Mouse (Mus musculus) kidney, postnatal 0 days (tissue): ENCODE results near the gene Skp1a. TPM values are rescaled to one million over a fixed set of nuclear protein-coding genes. Genes with fewer than 3 reads are reported as not detected.

Source experiments
- ATAC-seq: fragments of 200-750 bp; cut with Nextera tagmentation; replicated peaks from 2 replicates; pipeline ENCODE4 v1.8.0; 2017; ENCODE audit warnings: low read depth, moderate number of reproducible peaks, moderate TSS enrichment, moderate library complexity; ENCODE audit not compliant: low FRiP score
- DNase-seq: peaks from one replicate; pipeline ENCODE4 v3.0.0-alpha.2; 2016; ENCODE audit warnings: low spot score
- H3K27ac ChIP-seq: fragments of 300-500 bp; sonication (generic); 2 replicates; pipeline ENCODE4 v1.5.1; 2014; ENCODE audit warnings: mild to moderate bottlenecking
- H3K27me3 ChIP-seq: fragments of 300-500 bp; sonication (generic); 2 replicates; pipeline ENCODE4 v1.6.1; 2014; ENCODE audit warnings: low read length, mixed read lengths; ENCODE audit not compliant: insufficient read depth
- H3K36me3 ChIP-seq: fragments of 300-500 bp; sonication (generic); 2 replicates; pipeline ENCODE4 v1.6.1; 2014; ENCODE audit warnings: low read length, mixed read lengths; ENCODE audit not compliant: insufficient read depth
- H3K4me1 ChIP-seq: fragments of 300-500 bp; sonication (generic); replicated peaks from 2 replicates; pipeline ENCODE4 v1.6.1; 2014; ENCODE audit warnings: antibody characterized with exemption, low read length, mixed read lengths; ENCODE audit not compliant: insufficient read depth
- H3K4me2 ChIP-seq: fragments of 300-500 bp; sonication (generic); 2 replicates; pipeline ENCODE4 v1.6.1; 2014; ENCODE audit warnings: mild to moderate bottlenecking, low read length, moderate library complexity, mixed read lengths
- H3K4me3 ChIP-seq: fragments of 300-500 bp; sonication (generic); replicated peaks from 2 replicates; pipeline ENCODE4 v1.5.1; 2014; ENCODE audit warnings: low read depth, low read length
- H3K9ac ChIP-seq: fragments of 300-500 bp; sonication (generic); 2 replicates; pipeline ENCODE4 v1.6.1; 2014; ENCODE audit warnings: low read depth, low read length
- H3K9me3 ChIP-seq: fragments of 300-500 bp; sonication (generic); replicated peaks from 2 replicates; pipeline ENCODE4 v1.6.1; 2016; ENCODE audit warnings: low read length, inconsistent platforms, mixed read lengths
- CTCF ChIP-seq: IDR thresholded peaks from 2 replicates; pipeline ENCODE4 v1.5.1; 2016; ENCODE audit warnings: antibody characterized with exemption, low read depth, mild to moderate bottlenecking, moderate library complexity
- WGBS: fragments of 180-500 bp; shearing (Covaris S2); extraction: QIAGEN DNeasy Blood & Tissue Kit; methylation state at CpG from one replicate; pipeline ENCODE4 v1.1.7; 2014; 5-methylcytosine and 5-hydroxymethylcytosine counted together
- polyA plus RNA-seq: library from polyadenylated mRNA; unstranded; fragments of >200 nt; fragmentation: Nextera tagmentation; extraction: Ambion mirVana; gene quantifications from 2 replicates; pipeline ENCODE4 v1.2.1, GENCODE M21; 2015

Gene Skp1a
- polyA plus RNA-seq, 1 experiment from 2014 or later, result 917 TPM

DNA sequence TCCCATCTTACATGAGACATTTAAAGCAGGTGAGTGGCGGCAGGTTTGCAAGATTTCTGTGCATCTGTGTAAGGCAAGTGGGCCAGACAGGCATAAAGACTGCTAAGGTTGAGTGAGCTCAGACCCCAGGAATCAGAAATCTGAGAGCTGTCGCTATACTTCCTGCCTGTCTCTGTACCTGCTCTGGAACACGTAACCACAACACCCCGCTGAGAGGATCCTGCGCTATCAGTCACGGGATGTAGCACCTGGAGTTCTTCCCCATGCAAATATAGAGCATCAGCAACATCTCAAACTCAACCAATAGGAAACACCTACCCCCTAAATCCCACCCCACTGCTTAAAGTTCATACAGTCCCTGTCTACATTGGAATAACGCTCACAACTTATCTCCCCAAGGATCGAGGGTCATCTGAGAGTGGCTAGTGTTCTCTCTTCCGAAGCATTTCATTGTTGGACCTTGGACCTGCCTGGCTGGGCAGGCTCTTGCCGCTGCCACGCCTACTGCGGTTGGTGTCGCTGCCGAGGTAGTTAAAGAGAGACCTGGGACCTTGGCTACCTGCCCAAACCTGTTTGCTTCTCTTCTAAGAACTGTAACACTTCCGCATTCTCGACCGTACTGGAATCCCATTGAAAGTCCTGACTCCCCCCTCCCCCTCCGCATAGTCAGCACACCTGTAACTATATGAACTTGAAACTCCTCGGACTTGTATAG is 7.7 kb upstream of the Skp1a start:
- Histone ChIP-seq H3K9me3 (no peaks in the 10 kb centered on the region), H3K9ac (no peak overlapping the region), H3K36me3 (no peaks in the 10 kb centered on the region), H3K4me1 (no peaks in the 10 kb centered on the region), H3K4me2 (peak overlapping the region; percentile 37), H3K27me3 (no peaks in the 10 kb centered on the region), H3K4me3 (no peak overlapping the region), H3K27ac (peak overlapping the region; percentile 74)
- peak; percentile 88 for ATAC-seq
- peak; percentile 78 for DNase-seq
- 10% methylated on average over 19 of the region's 19 CpGs for WGBS
- TF ChIP-seq CTCF, result peak; percentile 16; the same call in 1 of the 2 replicates

DNA sequence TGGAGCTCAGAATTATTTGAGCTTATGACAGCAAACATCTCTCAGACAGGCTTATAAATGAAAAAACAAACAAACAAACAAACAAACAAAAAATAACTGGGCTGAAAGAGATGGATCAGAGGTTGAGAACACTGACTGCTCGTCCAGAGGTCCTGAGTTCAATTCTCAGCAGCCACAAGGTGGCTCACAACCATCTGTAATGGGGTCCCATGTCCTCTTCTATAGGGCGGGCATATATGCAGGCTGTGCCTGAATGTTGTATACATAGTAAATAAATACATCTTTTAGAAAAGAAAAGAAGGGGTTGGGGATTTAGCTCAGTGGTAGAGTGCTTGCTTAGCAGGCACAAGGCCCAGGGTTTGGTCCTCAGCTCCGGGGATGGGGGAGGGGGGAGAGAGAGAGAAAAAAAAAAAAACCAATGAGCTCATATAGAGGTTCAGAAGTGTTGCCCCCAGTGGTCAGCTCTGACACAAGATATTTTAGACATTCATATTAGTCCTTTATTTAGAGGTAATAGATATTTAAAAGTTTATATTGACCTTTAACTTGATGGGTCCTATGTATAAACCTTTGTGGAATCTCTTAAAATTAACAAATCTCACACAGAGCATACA is 5.7 kb upstream of the Skp1a start:
- no peaks in the 10 kb centered on the region for H3K27me3 ChIP-seq
- no peaks in the 10 kb centered on the region for H3K36me3 ChIP-seq
- no peaks in the 10 kb centered on the region for H3K4me1 ChIP-seq
- H3K4me3 ChIP-seq, result no peak overlapping the region
- no peak overlapping the region for H3K4me2 ChIP-seq
- TF ChIP-seq CTCF, result peak; percentile 19; the same call in 1 of the 2 replicates
- no peak overlapping the region for H3K9ac ChIP-seq
- ATAC-seq (no peak), DNase-seq (no peak)
- H3K9me3 ChIP-seq, result no peaks in the 10 kb centered on the region
- 61% methylated on average over 3 of the region's 3 CpGs for WGBS
- no peak overlapping the region for H3K27ac ChIP-seq

DNA sequence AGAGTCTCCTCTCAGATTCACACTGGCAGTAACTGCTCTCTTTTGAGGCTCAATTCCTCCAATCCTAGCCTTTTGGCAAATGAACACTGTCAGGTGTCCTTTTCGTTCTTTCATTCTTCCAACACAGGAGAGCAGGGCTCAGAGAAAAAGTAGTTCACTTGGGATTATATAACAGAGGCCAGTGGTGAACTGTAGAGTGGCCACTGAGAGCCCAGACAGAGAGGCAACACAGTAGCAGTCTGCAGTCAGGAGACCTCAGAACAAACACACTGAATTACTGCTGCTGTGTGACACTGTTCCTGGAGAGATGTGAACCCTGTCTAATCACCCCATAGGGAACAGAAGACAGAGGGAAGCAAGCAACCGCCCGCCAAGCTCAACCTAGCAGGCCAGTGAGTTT is 4.7 kb upstream of the Skp1a start:
- Histone ChIP-seq H3K27me3 (no peaks in the 10 kb centered on the region), H3K27ac (no peak overlapping the region), H3K4me3 (no peak overlapping the region), H3K4me2 (no peak overlapping the region), H3K36me3 (no peaks in the 10 kb centered on the region), H3K9ac (no peak overlapping the region), H3K9me3 (no peaks in the 10 kb centered on the region), H3K4me1 (no peaks in the 10 kb centered on the region)
- 74% methylated on average over 3 of the region's 3 CpGs for WGBS
- ATAC-seq (no peak), DNase-seq (no peak)
- TF ChIP-seq CTCF, result no peak

DNA sequence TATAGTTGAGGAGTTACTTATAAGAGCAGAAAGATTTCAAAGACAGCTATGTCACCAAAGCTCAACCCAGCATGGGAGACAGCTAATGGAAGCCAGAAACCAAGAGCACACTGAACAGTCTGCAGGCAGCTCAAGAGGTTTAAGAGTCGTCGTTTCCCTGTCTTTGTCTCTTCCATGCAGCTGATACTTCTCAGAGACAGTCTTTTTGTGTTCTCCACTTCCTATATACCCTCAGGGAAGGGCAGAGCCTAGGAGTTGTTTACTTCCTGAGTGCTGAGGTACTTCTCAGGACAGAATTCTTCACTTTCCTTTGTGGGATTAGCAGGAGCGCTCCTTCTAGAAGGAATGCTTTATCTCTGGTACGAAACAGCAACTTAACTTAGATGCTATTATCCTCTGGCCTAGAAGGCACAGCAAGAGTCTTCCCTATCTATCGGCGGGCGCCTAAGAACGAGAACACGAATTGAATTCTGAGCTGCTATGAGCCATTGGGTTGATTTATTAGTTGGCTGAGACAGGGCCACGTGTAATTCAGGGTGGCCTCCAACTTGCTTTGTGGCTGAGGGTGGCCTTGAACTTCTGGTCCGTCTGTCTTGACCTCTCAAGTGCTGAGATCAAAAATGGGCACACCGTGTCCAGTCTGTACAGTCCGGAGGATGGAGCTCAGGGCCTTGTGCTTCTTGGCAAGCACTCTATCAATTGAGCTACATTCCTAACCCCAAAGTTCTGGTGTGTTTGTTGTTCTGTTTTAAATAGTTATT is 4.1 kb upstream of the Skp1a start:
- no peaks in the 10 kb centered on the region for H3K27me3 ChIP-seq
- TF ChIP-seq CTCF, result no peak
- no peak for ATAC-seq
- H3K4me1 ChIP-seq, result no peaks in the 10 kb centered on the region
- no peaks in the 10 kb centered on the region for H3K36me3 ChIP-seq
- H3K4me3 ChIP-seq, result no peak overlapping the region
- no peak overlapping the region for H3K4me2 ChIP-seq
- DNase-seq, result no peak
- H3K9me3 ChIP-seq, result no peaks in the 10 kb centered on the region
- H3K9ac ChIP-seq, result no peak overlapping the region
- no peak overlapping the region for H3K27ac ChIP-seq
- WGBS, result 70% methylated on average over 13 of the region's 13 CpGs

DNA sequence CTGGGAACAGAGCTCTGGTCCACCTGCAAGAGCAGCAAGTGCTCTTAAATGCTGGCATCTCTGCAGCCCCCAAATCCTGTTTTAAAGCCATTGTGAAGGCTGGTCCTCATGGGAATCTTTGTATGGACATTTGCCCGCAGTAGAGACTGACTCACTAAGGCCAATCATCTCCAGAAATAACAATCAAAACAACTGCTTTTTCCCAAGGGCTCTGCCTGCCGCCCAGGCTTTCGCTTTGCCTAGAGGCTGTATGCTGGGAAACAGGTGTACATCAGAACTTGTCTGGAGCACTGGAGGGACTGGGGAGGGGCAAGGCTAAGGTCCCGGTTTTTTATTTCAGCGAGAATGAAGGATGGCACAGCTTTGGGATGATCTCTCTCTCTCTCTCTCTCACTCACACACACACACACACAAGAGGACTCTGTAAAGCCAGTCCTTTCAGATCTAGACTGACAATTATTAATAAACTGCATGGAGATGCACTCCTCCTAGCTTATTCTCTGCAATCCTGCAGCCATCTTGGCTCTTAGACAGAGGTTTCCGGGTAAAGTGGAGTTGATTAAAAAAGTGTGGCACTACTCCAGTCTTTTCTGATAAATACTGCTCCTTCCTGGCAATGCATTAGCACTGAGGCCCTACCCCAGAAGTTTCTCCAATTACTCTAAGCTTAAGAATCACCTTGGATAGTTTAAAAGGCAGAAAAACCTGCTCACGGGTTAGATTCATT is 2.9 kb upstream of the Skp1a start:
- TF ChIP-seq CTCF, result no peak
- Histone ChIP-seq H3K4me2 (no peak overlapping the region), H3K9me3 (no peaks in the 10 kb centered on the region), H3K4me1 (no peaks in the 10 kb centered on the region), H3K4me3 (no peak overlapping the region), H3K36me3 (no peaks in the 10 kb centered on the region), H3K9ac (no peak overlapping the region), H3K27me3 (no peaks in the 10 kb centered on the region), H3K27ac (no peak overlapping the region)
- ATAC-seq (no peak), DNase-seq (no peak)
- 74% methylated on average over 7 of the region's 7 CpGs for WGBS

DNA sequence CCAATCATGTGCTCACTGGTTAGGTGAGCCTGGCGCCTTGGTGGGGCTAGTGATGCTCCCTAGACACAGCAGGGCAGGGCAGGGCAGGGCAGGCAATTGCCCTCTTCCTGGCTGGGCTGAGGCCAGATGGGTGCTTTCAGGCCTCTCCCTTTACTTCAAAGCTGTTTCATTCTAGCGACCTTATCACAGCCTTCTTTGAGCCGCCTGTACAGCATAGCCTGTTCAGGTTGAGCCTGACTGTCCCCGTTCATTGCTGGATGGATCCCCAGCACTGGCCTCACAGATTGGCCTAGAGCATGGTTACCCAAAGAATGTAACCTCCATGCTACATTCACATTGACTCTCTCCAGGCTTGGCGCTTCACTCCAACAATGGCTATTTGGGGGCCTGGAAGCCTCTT is 1.1 kb upstream of the Skp1a start:
- Histone ChIP-seq H3K27ac (peak overlapping the region; percentile 98; the same call in 1 of the 2 replicates), H3K27me3 (no peaks in the 10 kb centered on the region), H3K4me2 (peak overlapping the region; percentile 76), H3K4me3 (peak overlapping the region; percentile 92; the same call in 1 of the 2 replicates), H3K36me3 (no peaks in the 10 kb centered on the region), H3K4me1 (peaks cover 9% of the 10 kb centered on the region; the same call in 1 of the 2 replicates), H3K9ac (no peak overlapping the region), H3K9me3 (no peaks in the 10 kb centered on the region)
- no peak for TF ChIP-seq CTCF
- WGBS, result 38% methylated on average over 5 of the region's 5 CpGs
- DNase-seq, result no peak
- ATAC-seq, result no peak
